Mouse (Mus musculus) adrenal gland, adult (tissue): ENCODE results near the gene Kantr.
A peak's percentile ranks its signal among the peaks of the same experiment; 100 is the strongest.
"Not testable (repeated sequence)": the region's sequence is repeated elsewhere in the genome, so short reads cannot be mapped to it uniquely, and the experiment has no call there.

Experiments
- DNase-seq, 2 experiments: peaks; one replicate each; pipeline ENCODE4 v3.0.0; 2022 to 2023; ENCODE audit warnings: low spot score in 1 of 2; ENCODE audit not compliant: inconsistent age in 2 of 2

Gene Kantr

GRCm38 (mm10) chrX:152326996-152327688, at the start of gene Kantr:
TSS of gene Kantr (minus strand) at chrX:152327495.
- peak; percentile 83 to 91 for DNase-seq

- peak; percentile 44 to 70 for DNase-seq
These were observed 41.3 kb upstream of the Kantr start, which contains the start of gene Gpr173 for GRCm38 (mm10) chrX:152368397-152369273. TSS of gene Gpr173 (minus strand) at chrX:152368704.

GRCm38 (mm10) chrX:152368054-152368396, 40.7 kb upstream of the Kantr start:
- no peak for DNase-seq

GRCm38 (mm10) chrX:152366418-152366817, 39.1 kb upstream of the Kantr start:
- no peak for DNase-seq

GRCm38 (mm10) chrX:152352553-152353153, 25.4 kb upstream of the Kantr start:
- peak in 1 of 2 experiments; percentile 76 for DNase-seq

- no peak for DNase-seq
These were observed 19.7 kb upstream of the Kantr start for GRCm38 (mm10) chrX:152347041-152347440.

GRCm38 (mm10) chrX:152346587-152346986, 19.3 kb upstream of the Kantr start:
- no peak for DNase-seq

- DNase-seq: no peak
These were observed 15.6 kb upstream of the Kantr start for GRCm38 (mm10) chrX:152342903-152343302.

GRCm38 (mm10) chrX:152342358-152342901, 15.1 kb upstream of the Kantr start, which contains the start of gene Tspyl2:
TSS of gene Tspyl2 (minus strand) at chrX:152342425.
- peak; percentile 96 for DNase-seq

- peak; percentile 27 to 66 for DNase-seq
These were observed 14.2 kb upstream of the Kantr start for GRCm38 (mm10) chrX:152341496-152341895.

- peak; percentile 94 to 96 for DNase-seq
These were observed 9.4 kb upstream of the Kantr start for GRCm38 (mm10) chrX:152336546-152337332.

GRCm38 (mm10) chrX:152336123-152336522, 8.8 kb upstream of the Kantr start:
- peak in 1 of 2 experiments; percentile 33 for DNase-seq

- not testable (repeated sequence) for DNase-seq
These were observed 2.1 kb upstream of the Kantr start for GRCm38 (mm10) chrX:152329400-152329799.

- no peak for DNase-seq
These were observed 376 bp upstream of the Kantr start for GRCm38 (mm10) chrX:152327689-152328052.

GRCm38 (mm10) chrX:152323584-152323983, 3.7 kb downstream of the Kantr start:
- no peak for DNase-seq

GRCm38 (mm10) chrX:152322776-152323175, 4.5 kb downstream of the Kantr start:
- no peak for DNase-seq

GRCm38 (mm10) chrX:152320535-152320934, 6.8 kb downstream of the Kantr start:
- no peak for DNase-seq

- peak; percentile 16 to 76 for DNase-seq
These were observed 19.4 kb downstream of the Kantr start for GRCm38 (mm10) chrX:152307942-152308341.

GRCm38 (mm10) chrX:152307371-152307770, 19.9 kb downstream of the Kantr start:
- no peak for DNase-seq

- no peak for DNase-seq
These were observed 21.1 kb downstream of the Kantr start for GRCm38 (mm10) chrX:152306224-152306623.
